8 mouse cellular contexts compared by ENCODE assay signal in the genomic region with DNA sequence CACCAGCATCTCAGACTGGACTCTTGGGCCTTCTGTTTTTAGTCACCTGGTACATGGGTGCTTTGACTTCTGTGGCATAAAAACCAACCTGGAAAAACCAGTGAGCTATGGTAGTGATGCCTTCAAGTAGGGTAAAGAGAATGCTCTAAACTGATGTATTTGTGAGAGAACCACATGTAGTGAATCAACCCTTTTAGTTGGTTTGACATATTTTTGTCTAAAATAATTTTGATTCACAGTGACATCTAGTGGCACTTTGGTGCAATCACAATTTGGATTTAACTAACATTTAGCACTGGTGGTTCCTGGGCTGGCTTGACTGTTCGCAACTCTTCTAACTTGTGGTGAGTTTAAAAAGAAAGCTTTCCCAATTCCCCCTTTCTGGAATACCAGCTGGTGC. TPM values are rescaled to one million over a fixed set of nuclear protein-coding genes. Genes with fewer than 3 reads are reported as not detected.
DNase-seq lines count a peak whose midpoint lies in the region; ATAC-seq lines count a peak whose summit lies in the region.

No protein-coding gene starts in this region.

- DNase-seq in hindbrain, embryonic 11.5 days (ENCODE audit: low spot score): peak; percentile 59
- DNase-seq in hindbrain, embryonic 10.5 days (ENCODE audit: low spot score): no peak
- DNase-seq in 3T3-L1 (ENCODE audit: low read depth, low spot score): peak; percentile 71
- DNase-seq in MN1 (ENCODE audit: low spot score): peak; percentile 38
- peak; percentile 10 for DNase-seq in hindlimb bud, embryonic 11.5 days (ENCODE audit: extremely low spot score, low read depth, low spot score)
- DNase-seq in spleen, adult 12 weeks (ENCODE audit: low spot score): no peak
- DNase-seq in left cerebral cortex, adult 11 months (ENCODE audit: low spot score): no peak

- H3K4me3 ChIP-seq in hindbrain, embryonic 11.5 days (ENCODE audit: low read depth, low read length): no peak overlapping the region
- no peak overlapping the region for H3K4me3 ChIP-seq in hindbrain, embryonic 10.5 days
- no peak overlapping the region for H3K4me3 ChIP-seq in neural tube, embryonic 15.5 days (replicated peaks)

- WGBS in hindbrain, embryonic 11.5 days: 71% methylated on average over 1 of the region's 1 CpGs
- WGBS in hindbrain, embryonic 10.5 days: 83% methylated on average over 1 of the region's 1 CpGs
- WGBS in neural tube, embryonic 15.5 days: 90% methylated on average over 1 of the region's 1 CpGs

- H3K4me2 ChIP-seq in hindbrain, embryonic 11.5 days (replicated peaks; ENCODE audit: low read depth, low read length): no peak overlapping the region
- H3K4me2 ChIP-seq in neural tube, embryonic 15.5 days: no peak overlapping the region

- H3K9me3 ChIP-seq in hindbrain, embryonic 11.5 days (ENCODE audit: control insufficient read depth, low read length): no peaks in the 10 kb centered on the region
- 0 out of 2 replicates have a peak, but pooled peaks cover 4% of the 10 kb centered on the region for H3K9me3 ChIP-seq in hindbrain, embryonic 10.5 days
- no peaks in the 10 kb centered on the region for H3K9me3 ChIP-seq in neural tube, embryonic 15.5 days (replicated peaks)

- no peak overlapping the region for H3K27ac ChIP-seq in hindbrain, embryonic 11.5 days (ENCODE audit: low read depth, low read length)
- no peak overlapping the region for H3K27ac ChIP-seq in hindbrain, embryonic 10.5 days
- no peak overlapping the region for H3K27ac ChIP-seq in neural tube, embryonic 15.5 days (replicated peaks)

- no peaks in the 10 kb centered on the region for H3K36me3 ChIP-seq in hindbrain, embryonic 11.5 days (ENCODE audit: control insufficient read depth, insufficient read depth, low read length)
- H3K36me3 ChIP-seq in hindbrain, embryonic 10.5 days: no peaks in the 10 kb centered on the region
- H3K36me3 ChIP-seq in neural tube, embryonic 15.5 days: no peaks in the 10 kb centered on the region

- no peaks in the 10 kb centered on the region for H3K27me3 ChIP-seq in hindbrain, embryonic 11.5 days (ENCODE audit: control insufficient read depth, insufficient read depth, low read length)
- H3K27me3 ChIP-seq in hindbrain, embryonic 10.5 days (ENCODE audit: insufficient read depth, poor library complexity, severe bottlenecking): no peaks in the 10 kb centered on the region
- no peaks in the 10 kb centered on the region for H3K27me3 ChIP-seq in neural tube, embryonic 15.5 days (replicated peaks)

- H3K9ac ChIP-seq in hindbrain, embryonic 11.5 days (ENCODE audit: low read depth, low read length): no peak overlapping the region
- no peak overlapping the region for H3K9ac ChIP-seq in neural tube, embryonic 15.5 days (replicated peaks)

- no peaks in the 10 kb centered on the region for H3K4me1 ChIP-seq in hindbrain, embryonic 11.5 days (replicated peaks; ENCODE audit: control insufficient read depth, insufficient read depth, low read length)
- no peaks in the 10 kb centered on the region for H3K4me1 ChIP-seq in hindbrain, embryonic 10.5 days (replicated peaks)
- H3K4me1 ChIP-seq in neural tube, embryonic 15.5 days: no peaks in the 10 kb centered on the region

- no peak for ATAC-seq in hindbrain, embryonic 11.5 days (ENCODE audit: low FRiP score)
- no peak for ATAC-seq in neural tube, embryonic 15.5 days (ENCODE audit: low FRiP score)

RNA-seq across cellular contexts. Expression of gene Il12a, which starts 53.7 kb away (rescaled TPM):
- 0.19 TPM in 1 of 2 replicates, not detected in the other for polyA plus RNA-seq in hindbrain, embryonic 11.5 days (2014; fragmentation: Nextera tagmentation; extraction: Ambion mirVana)
- polyA plus RNA-seq in hindbrain, embryonic 10.5 days (2016; fragmentation: Nextera tagmentation; extraction: Ambion mirVana): 0.20 and 0.34 TPM in 2 replicates
- not detected in 2 replicates for polyA plus RNA-seq in neural tube, embryonic 15.5 days (2015; fragmentation: Nextera tagmentation; extraction: Ambion mirVana)

Comparison
In these comparisons a context has a peak if more than half of its experiments do, and no peak if none do; other contexts are left out.
1. DNase-seq: peak in hindbrain, embryonic 11.5 days (single experiment), 3T3-L1 (single experiment), MN1 (single experiment) and hindlimb bud, embryonic 11.5 days (single experiment); none in hindbrain, embryonic 10.5 days (single experiment), spleen, adult 12 weeks (single experiment) and left cerebral cortex, adult 11 months (single experiment).